Mouse (Mus musculus): ENCODE results near the gene Hmga2. TPM values are rescaled to one million over a fixed set of nuclear protein-coding genes. Genes with fewer than 3 reads are reported as not detected.

Hmga2 gene
- total and polyA plus RNA-seq, 2 experiments from 2014 or later, result 0.24 to 0.52 TPM

DNA sequence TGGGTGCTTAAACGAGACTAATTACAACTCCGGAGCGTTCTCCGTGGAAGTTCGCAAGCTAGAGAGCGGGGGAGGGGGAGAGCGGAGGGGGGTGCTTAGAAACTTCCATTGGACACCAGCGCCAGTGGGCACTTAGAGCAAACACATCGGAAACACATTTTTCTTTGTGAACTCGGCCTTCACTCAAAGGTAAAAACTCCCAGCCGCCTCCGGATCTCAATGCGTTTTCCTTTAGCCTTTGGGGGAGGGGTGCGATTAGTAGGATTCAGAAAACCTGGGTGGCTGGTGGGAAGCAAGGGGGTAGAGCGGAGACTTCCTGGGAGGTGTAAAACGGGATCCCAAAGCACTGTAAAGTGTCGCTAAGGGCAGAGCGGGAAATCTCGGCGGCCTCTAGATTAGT, 2.0 kb downstream of the Hmga2 start:
- H3K9ac ChIP-seq, result no peak overlapping the region
- H3K4me3 ChIP-seq (ENCODE audit: low read depth, low read length), result peak overlapping the region; percentile 42
- H3K9me3 ChIP-seq (ENCODE audit: low read length), result no peaks in the 10 kb centered on the region
- peaks cover 23% of the 10 kb centered on the region for H3K27me3 ChIP-seq (ENCODE audit: insufficient read depth, low read length)
- DNase-seq (peak; percentile 53), ATAC-seq (no peak)
- H3K27ac ChIP-seq (ENCODE audit: low read depth, low read length), result no peak overlapping the region
- H3K36me3 ChIP-seq (ENCODE audit: insufficient read depth), result no peaks in the 10 kb centered on the region
- TF ChIP-seq CTCF (IDR thresholded peaks at IDR 0.05; ENCODE audit: low read depth), result no peak
- WGBS, result under 1% methylated on average over 20 of the region's 20 CpGs
- peak overlapping the region; percentile 91 for H3K4me2 ChIP-seq (ENCODE audit: low read depth)
- peaks cover 25% of the 10 kb centered on the region for H3K4me1 ChIP-seq (ENCODE audit: insufficient read depth)

GRCm38 (mm10) chr10:120473218-120473617, 3.1 kb downstream of the Hmga2 start:
- TF ChIP-seq CTCF (IDR thresholded peaks at IDR 0.05; ENCODE audit: low read depth), result no peak
- H3K27ac ChIP-seq (ENCODE audit: low read depth, low read length), result no peak overlapping the region
- no peak for ATAC-seq
- no peaks in the 10 kb centered on the region for H3K36me3 ChIP-seq (ENCODE audit: insufficient read depth)
- DNase-seq, result no peak
- H3K4me3 ChIP-seq (ENCODE audit: low read depth, low read length), result no peak overlapping the region
- peaks cover 25% of the 10 kb centered on the region for H3K4me1 ChIP-seq (ENCODE audit: insufficient read depth)
- H3K27me3 ChIP-seq (ENCODE audit: insufficient read depth, low read length), result peaks cover 20% of the 10 kb centered on the region; the same call in 1 of the 2 replicates
- H3K9me3 ChIP-seq (ENCODE audit: low read length), result no peaks in the 10 kb centered on the region
- 30% methylated on average over 4 of the region's 4 CpGs for WGBS
- no peak overlapping the region for H3K4me2 ChIP-seq (ENCODE audit: low read depth)
- no peak overlapping the region for H3K9ac ChIP-seq

- TF ChIP-seq CTCF (IDR thresholded peaks at IDR 0.05; ENCODE audit: low read depth), result no peak
- Histone ChIP-seq H3K4me2 (ENCODE audit: low read depth) (no peak overlapping the region), H3K4me1 (ENCODE audit: insufficient read depth) (peaks cover 25% of the 10 kb centered on the region), H3K9me3 (ENCODE audit: low read length) (no peaks in the 10 kb centered on the region), H3K36me3 (ENCODE audit: insufficient read depth) (no peaks in the 10 kb centered on the region), H3K27ac (ENCODE audit: low read depth, low read length) (no peak overlapping the region), H3K9ac (no peak overlapping the region), H3K27me3 (ENCODE audit: insufficient read depth, low read length) (peaks cover 14% of the 10 kb centered on the region; the same call in 1 of the 2 replicates), H3K4me3 (ENCODE audit: low read depth, low read length) (no peak overlapping the region)
- ATAC-seq (no peak), DNase-seq (no peak)
- 31% methylated on average over 2 of the region's 2 CpGs for WGBS
Observed at GRCm38 (mm10) chr10:120472606-120473005, 3.7 kb downstream of the Hmga2 start.

DNA sequence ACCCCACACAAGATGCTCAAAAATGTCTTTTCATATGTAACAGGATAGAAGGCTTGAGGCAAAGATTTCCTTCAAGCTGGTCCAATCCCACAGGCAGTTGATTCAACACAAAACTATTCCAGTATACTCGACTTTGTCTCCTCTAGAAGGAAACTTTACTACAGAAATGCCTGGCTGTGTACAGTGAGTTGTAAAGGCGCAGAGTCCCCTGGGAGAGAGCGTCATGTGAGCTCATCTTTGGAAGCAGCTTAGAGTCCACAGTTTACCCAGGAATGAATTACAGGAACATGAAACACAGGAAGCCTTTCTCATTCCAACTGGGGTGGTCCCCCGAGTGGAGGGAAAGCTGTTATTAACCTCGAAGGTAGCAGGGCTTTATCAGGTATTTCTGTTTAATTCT, 11.1 kb downstream of the Hmga2 start:
- DNase-seq (no peak), ATAC-seq (no peak)
- Histone ChIP-seq H3K9ac (no peak overlapping the region), H3K4me2 (ENCODE audit: low read depth) (no peak overlapping the region), H3K9me3 (ENCODE audit: low read length) (no peaks in the 10 kb centered on the region), H3K27ac (ENCODE audit: low read depth, low read length) (no peak overlapping the region), H3K27me3 (ENCODE audit: insufficient read depth, low read length) (no peaks in the 10 kb centered on the region), H3K4me1 (ENCODE audit: insufficient read depth) (no peaks in the 10 kb centered on the region), H3K4me3 (ENCODE audit: low read depth, low read length) (no peak overlapping the region), H3K36me3 (ENCODE audit: insufficient read depth) (no peaks in the 10 kb centered on the region)
- TF ChIP-seq CTCF (IDR thresholded peaks at IDR 0.05; ENCODE audit: low read depth), result no peak
- WGBS, result 83% methylated on average over 5 of the region's 5 CpGs

GRCm38 (mm10) chr10:120461769-120462168, 14.5 kb downstream of the Hmga2 start:
- ATAC-seq (no peak), DNase-seq (no peak)
- Histone ChIP-seq H3K9me3 (ENCODE audit: low read length) (no peaks in the 10 kb centered on the region), H3K27ac (ENCODE audit: low read depth, low read length) (no peak overlapping the region), H3K36me3 (ENCODE audit: insufficient read depth) (no peaks in the 10 kb centered on the region), H3K4me3 (ENCODE audit: low read depth, low read length) (no peak overlapping the region), H3K9ac (no peak overlapping the region), H3K27me3 (ENCODE audit: insufficient read depth, low read length) (no peaks in the 10 kb centered on the region), H3K4me1 (ENCODE audit: insufficient read depth) (no peaks in the 10 kb centered on the region), H3K4me2 (ENCODE audit: low read depth) (no peak overlapping the region)
- no peak for TF ChIP-seq CTCF (IDR thresholded peaks at IDR 0.05; ENCODE audit: low read depth)
- 35% methylated on average over 5 of the region's 5 CpGs for WGBS

GRCm38 (mm10) chr10:120461301-120461700, 15.0 kb downstream of the Hmga2 start:
- Histone ChIP-seq H3K27me3 (ENCODE audit: insufficient read depth, low read length) (no peaks in the 10 kb centered on the region), H3K9ac (no peak overlapping the region), H3K36me3 (ENCODE audit: insufficient read depth) (no peaks in the 10 kb centered on the region), H3K27ac (ENCODE audit: low read depth, low read length) (no peak overlapping the region), H3K4me1 (ENCODE audit: insufficient read depth) (no peaks in the 10 kb centered on the region), H3K4me3 (ENCODE audit: low read depth, low read length) (no peak overlapping the region), H3K4me2 (ENCODE audit: low read depth) (no peak overlapping the region), H3K9me3 (ENCODE audit: low read length) (no peaks in the 10 kb centered on the region)
- 82% methylated on average over 5 of the region's 5 CpGs for WGBS
- no peak for ATAC-seq
- no peak for TF ChIP-seq CTCF (IDR thresholded peaks at IDR 0.05; ENCODE audit: low read depth)
- no peak for DNase-seq

DNA sequence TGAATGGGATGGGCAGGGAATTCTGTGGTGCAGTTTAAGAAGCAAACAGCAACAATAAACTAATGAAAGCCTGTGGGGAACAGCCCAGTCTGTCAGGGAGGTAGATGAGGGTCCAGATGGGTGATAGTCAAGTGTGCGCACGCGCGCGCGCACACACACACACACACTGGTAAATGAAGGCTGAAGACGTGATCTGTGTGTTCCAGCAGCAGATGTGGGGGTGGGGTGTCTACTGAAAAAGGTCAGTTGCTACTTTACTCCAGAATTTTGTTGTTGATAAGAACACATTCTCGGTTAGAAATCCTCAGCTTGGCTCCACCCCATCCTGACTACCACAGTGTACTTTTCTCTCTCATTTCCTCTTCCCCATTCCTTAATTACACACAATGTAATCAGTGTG, 17.4 kb downstream of the Hmga2 start:
- TF ChIP-seq CTCF (IDR thresholded peaks at IDR 0.05; ENCODE audit: low read depth), result no peak
- no peak overlapping the region for H3K9ac ChIP-seq
- no peak for ATAC-seq
- DNase-seq, result no peak
- H3K4me3 ChIP-seq (ENCODE audit: low read depth, low read length), result no peak overlapping the region
- H3K4me2 ChIP-seq (ENCODE audit: low read depth), result no peak overlapping the region
- WGBS, result 93% methylated on average over 8 of the region's 8 CpGs
- no peak overlapping the region for H3K27ac ChIP-seq (ENCODE audit: low read depth, low read length)
- H3K9me3 ChIP-seq (ENCODE audit: low read length), result no peaks in the 10 kb centered on the region
- no peaks in the 10 kb centered on the region for H3K36me3 ChIP-seq (ENCODE audit: insufficient read depth)
- no peaks in the 10 kb centered on the region for H3K4me1 ChIP-seq (ENCODE audit: insufficient read depth)
- H3K27me3 ChIP-seq (ENCODE audit: insufficient read depth, low read length), result no peaks in the 10 kb centered on the region

Measured in forebrain, postnatal 0 days (tissue).